Mouse (Mus musculus) heart, adult 2 months (tissue): ENCODE data around the gene Hist1h3a. TPM values are rescaled to one million over a fixed set of nuclear protein-coding genes. Genes with fewer than 3 reads are reported as not detected.

Experiments
- DNase-seq, 2 experiments: peaks; one replicate each; pipeline ENCODE4 v3.0.0; 2021
- H3K27ac ChIP-seq: fragments of 200-600 bp; 2 replicates; pipeline ENCODE4 v1.8.1; 2022
- H3K27me3 ChIP-seq: fragments of 200-500 bp; 2 replicates; pipeline ENCODE4 v1.6.1; 2012; ENCODE audit warnings: mild to moderate bottlenecking, low read length, inconsistent platforms, mixed read lengths; ENCODE audit not compliant: control insufficient read depth, insufficient read depth
- H3K36me3 ChIP-seq: fragments of 200-500 bp; 2 replicates; pipeline ENCODE4 v1.6.1; 2012; ENCODE audit warnings: low read length, inconsistent platforms; ENCODE audit not compliant: control insufficient read depth, insufficient read depth
- H3K4me1 ChIP-seq: fragments of 200-500 bp; 2 replicates; pipeline ENCODE4 v1.6.1; 2011; ENCODE audit warnings: low read length; ENCODE audit not compliant: control insufficient read depth, insufficient read depth
- H3K4me3 ChIP-seq: fragments of 200-600 bp; 2 replicates; pipeline ENCODE4 v1.8.1; 2022
- H3K79me2 ChIP-seq: fragments of 200-500 bp; replicated peaks from 2 replicates; pipeline ENCODE4 v1.6.1; 2012; ENCODE audit warnings: mild to moderate bottlenecking, inconsistent platforms, low read length, moderate library complexity, mixed read lengths; ENCODE audit not compliant: control insufficient read depth, insufficient read depth
- H3K9ac ChIP-seq: fragments of 200-500 bp; 2 replicates; pipeline ENCODE4 v1.6.1; 2012; ENCODE audit warnings: low read depth, mild to moderate bottlenecking, control low read depth, inconsistent platforms, low read length, mixed read lengths
- CTCF ChIP-seq: fragments of 200-600 bp; IDR thresholded peaks from 2 replicates; pipeline ENCODE4 v1.8.1; 2022; ENCODE audit warnings: antibody characterized with exemption, mild to moderate bottlenecking, moderate library complexity
- EP300 ChIP-seq: fragments of 200-500 bp; IDR thresholded peaks from 2 replicates; pipeline ENCODE4 v1.6.1; 2011; ENCODE audit warnings: low read depth, low read length, control low read depth; ENCODE audit not compliant: insufficient read depth
- POLR2A ChIP-seq: fragments of 200-500 bp; IDR thresholded peaks from 2 replicates; pipeline ENCODE4 v1.6.1; 2011; ENCODE audit warnings: mild to moderate bottlenecking, low read depth, low read length, control low read depth; ENCODE audit not compliant: insufficient read depth
- WGBS: fragments of 180-500 bp; shearing (Covaris S2); methylation state at CpG from one replicate; pipeline ENCODE4 v1.1.7; 2018; 5-methylcytosine and 5-hydroxymethylcytosine counted together
- intact Hi-C: fragments of 180-260 bp; cut with DNase I; formaldehyde crosslinking; loops from one replicate; pipeline ENCODE4 v1.15.1; 2025
- microRNA-seq, 2 experiments: library from miRNA; unstranded; fragments of <30 nt; microRNA quantifications; one replicate each; pipeline ENCODE4 v1.2.0; 2021
- polyA plus RNA-seq: library from polyadenylated mRNA; depleted of rRNA; stranded (reverse); fragments of >200 nt; gene quantifications from 2 replicates; pipeline ENCODE4 v1.2.3, GENCODE M21; 2012; rRNA removed
- total RNA-seq, 2 experiments: library from RNA; stranded (reverse); gene quantifications; 2 replicates each; pipeline ENCODE4 v1.2.3; 2021

Gene Hist1h3a
- total and polyA plus RNA-seq, 3 experiments: 5.1 to 8.9 TPM; not detected in 1

GRCm38 (mm10) chr13:23716261-23717042, 45.7 kb downstream of the Hist1h3a start:
- H3K27ac ChIP-seq: peak overlapping the region; percentile 34
- H3K36me3 ChIP-seq: no peaks in the 10 kb centered on the region
- H3K4me3 ChIP-seq: no peak overlapping the region
- intact Hi-C loops: no loop called here
- H3K4me1 ChIP-seq: no peaks in the 10 kb centered on the region; the same call in 1 of the 2 replicates
- DNase-seq: no peak
- H3K9ac ChIP-seq: no peak overlapping the region
- WGBS: 35% methylated on average over 5 of the region's 5 CpGs
- TF ChIP-seq POLR2A: no peak
- TF ChIP-seq EP300: no peak
- TF ChIP-seq CTCF: no peak
- no peaks in the 10 kb centered on the region for H3K27me3 ChIP-seq
- no peaks in the 10 kb centered on the region for H3K79me2 ChIP-seq

Small RNA genes lying within 50 kb of the gene (microRNA-seq; reads per million reads assigned to microRNA genes)
- gene Gm44314 (0 reads per million in 2 experiments), gene Gm44484 (0 reads per million in 2 experiments)

Other genes with a start within 250 kb of the Hist1h3a start
Only the 30 nearest of the 37 such genes appear.
- under 1 TPM; 0.86 to 0.91 TPM for gene Hist1h1d, start 209.1 kb downstream of the Hist1h3a start, total RNA-seq
- gene Hist1h1d, start 209.1 kb downstream of the Hist1h3a start, polyA plus RNA-seq: 0.04 and 0.09 TPM in 2 replicates
- gene Hist1h3e, start 200.0 kb downstream of the Hist1h3a start, total RNA-seq: 10 to 100 TPM; 14.0 to 14.6 TPM
- 1.8 and 2.0 TPM in 2 replicates for gene Hist1h3e, start 200.0 kb downstream of the Hist1h3a start, polyA plus RNA-seq
- 1 to 10 TPM; 1.8 to 2.8 TPM for gene Hist1h2ae, start 191.2 kb downstream of the Hist1h3a start, total RNA-seq
- 0.49 and 0.50 TPM in 2 replicates for gene Hist1h2ae, start 191.2 kb downstream of the Hist1h3a start, polyA plus RNA-seq
- 10 to 100 TPM; 16.4 to 19.5 TPM for gene Hist1h2bg, start 191.0 kb downstream of the Hist1h3a start, total RNA-seq
- 3.3 TPM in 2 replicates for gene Hist1h2bg, start 191.0 kb downstream of the Hist1h3a start, polyA plus RNA-seq
- gene Hist1h2bf, start 188.2 kb downstream of the Hist1h3a start, total RNA-seq: 1 to 10 TPM; 5.2 to 8.4 TPM
- gene Hist1h2bf, start 188.2 kb downstream of the Hist1h3a start, polyA plus RNA-seq: 1.00 TPM in 1 of 2 replicates, not detected in the other
- gene Hist1h2ad, start 188.0 kb downstream of the Hist1h3a start, total RNA-seq: 1 to 10 TPM; 1.4 to 2.8 TPM
- gene Hist1h2ad, start 188.0 kb downstream of the Hist1h3a start, polyA plus RNA-seq: 0.61 TPM in 1 of 2 replicates, not detected in the other
- 1 to 10 TPM; 1.5 to 2.3 TPM for gene Hist1h3d, start 186.6 kb downstream of the Hist1h3a start, total RNA-seq
- gene Hist1h3d, start 186.6 kb downstream of the Hist1h3a start, polyA plus RNA-seq: 1.1 and 1.6 TPM in 2 replicates
- gene Hist1h4d, start 180.8 kb downstream of the Hist1h3a start, total RNA-seq: 10 to 100 TPM; 47.3 to 51.7 TPM
- 1.7 and 2.5 TPM in 2 replicates for gene Hist1h4d, start 180.8 kb downstream of the Hist1h3a start, polyA plus RNA-seq
- gene Hist1h2be, start 141.3 kb downstream of the Hist1h3a start, total RNA-seq: 1 to 10 TPM; 8.8 to 9.8 TPM
- 2.4 and 4.9 TPM in 2 replicates for gene Hist1h2be, start 141.3 kb downstream of the Hist1h3a start, polyA plus RNA-seq
- gene Hist1h1e, start 139.8 kb downstream of the Hist1h3a start, total RNA-seq: 10 to 100 TPM; 20.4 to 28.8 TPM
- 1.3 and 3.2 TPM in 2 replicates for gene Hist1h1e, start 139.8 kb downstream of the Hist1h3a start, polyA plus RNA-seq
- gene Hist1h2ac, start 78.4 kb downstream of the Hist1h3a start, total RNA-seq: 1 to 10 TPM; 1.3 to 1.6 TPM
- gene Hist1h2ac, start 78.4 kb downstream of the Hist1h3a start, polyA plus RNA-seq: 0.57 and 0.76 TPM in 2 replicates
- gene Hist1h2bc, start 78.2 kb downstream of the Hist1h3a start, total RNA-seq: 10 to 100 TPM; 73.4 to 78.7 TPM
- 119 and 135 TPM in 2 replicates for gene Hist1h2bc, start 78.2 kb downstream of the Hist1h3a start, polyA plus RNA-seq
- gene Hist1h1t, start 66.6 kb downstream of the Hist1h3a start, total RNA-seq: not detected
- gene Hist1h1t, start 66.6 kb downstream of the Hist1h3a start, polyA plus RNA-seq: not detected in 2 replicates
- 10 to 100 TPM; 42.3 to 45.8 TPM for gene Hist1h4c, start 63.9 kb downstream of the Hist1h3a start, total RNA-seq
- 1.5 and 3.2 TPM in 2 replicates for gene Hist1h4c, start 63.9 kb downstream of the Hist1h3a start, polyA plus RNA-seq
- 10 to 100 TPM; 58.9 to 62.8 TPM for gene Hfe, start 51.5 kb downstream of the Hist1h3a start, total RNA-seq
- gene Hfe, start 51.5 kb downstream of the Hist1h3a start, polyA plus RNA-seq: 16.8 and 21.1 TPM in 2 replicates
- 100 to 1,000 TPM; 147 to 185 TPM for gene Hist1h1c, start 23.6 kb downstream of the Hist1h3a start, total RNA-seq
- 55.5 and 80.0 TPM in 2 replicates for gene Hist1h1c, start 23.6 kb downstream of the Hist1h3a start, polyA plus RNA-seq
- gene Hist1h3c, start 16.8 kb downstream of the Hist1h3a start, total RNA-seq: 1 to 10 TPM in 1 of 2 experiments, not detected in 1; 2.5 TPM
- gene Hist1h3c, start 16.8 kb downstream of the Hist1h3a start, polyA plus RNA-seq: 0.64 TPM in 1 of 2 replicates, not detected in the other
- 1 to 10 TPM; 3.2 to 4.9 TPM for gene Hist1h2bb, start 15.7 kb downstream of the Hist1h3a start, total RNA-seq
- 0.47 and 0.76 TPM in 2 replicates for gene Hist1h2bb, start 15.7 kb downstream of the Hist1h3a start, polyA plus RNA-seq
- gene Hist1h2ab, start 11.3 kb downstream of the Hist1h3a start, total RNA-seq: 1 to 10 TPM; 4.4 to 6.7 TPM
- gene Hist1h2ab, start 11.3 kb downstream of the Hist1h3a start, polyA plus RNA-seq: 0.51 TPM in 1 of 2 replicates, not detected in the other
- 1 to 10 TPM; 6.4 to 8.0 TPM for gene Hist1h3b, start 10.1 kb downstream of the Hist1h3a start, total RNA-seq
- 1.7 TPM in 1 of 2 replicates, not detected in the other for gene Hist1h3b, start 10.1 kb downstream of the Hist1h3a start, polyA plus RNA-seq
- gene Hist1h4b, start 5.4 kb downstream of the Hist1h3a start, total RNA-seq: 10 to 100 TPM in 1 of 2 experiments, 1 to 10 TPM in 1; 4.9 to 11.3 TPM
- gene Hist1h4b, start 5.4 kb downstream of the Hist1h3a start, polyA plus RNA-seq: 1.1 TPM in 1 of 2 replicates, not detected in the other
- 1 to 10 TPM; 6.2 to 7.2 TPM for gene Hist1h4a, start 1.2 kb downstream of the Hist1h3a start, total RNA-seq
- 0.47 TPM in 1 of 2 replicates, not detected in the other for gene Hist1h4a, start 1.2 kb downstream of the Hist1h3a start, polyA plus RNA-seq
- gene Hist1h1a, start 1.3 kb upstream of the Hist1h3a start, total RNA-seq: 1 to 10 TPM; 2.0 to 3.4 TPM
- 0.21 and 0.26 TPM in 2 replicates for gene Hist1h1a, start 1.3 kb upstream of the Hist1h3a start, polyA plus RNA-seq
- under 1 TPM in 1 of 2 experiments, not detected in 1; 0.11 TPM for gene Trim38, start 7.5 kb upstream of the Hist1h3a start, total RNA-seq
- gene Trim38, start 7.5 kb upstream of the Hist1h3a start, polyA plus RNA-seq: 0.08 and 0.12 TPM in 2 replicates
- not detected for gene Slc17a2, start 44.6 kb upstream of the Hist1h3a start, total RNA-seq
- 0.06 and 0.09 TPM in 2 replicates for gene Slc17a2, start 44.6 kb upstream of the Hist1h3a start, polyA plus RNA-seq
- not detected for gene Slc17a3, start 77.0 kb upstream of the Hist1h3a start, total RNA-seq
- not detected in 2 replicates for gene Slc17a3, start 77.0 kb upstream of the Hist1h3a start, polyA plus RNA-seq
- gene Slc17a1, start 105.4 kb upstream of the Hist1h3a start, total RNA-seq: not detected
- not detected in 2 replicates for gene Slc17a1, start 105.4 kb upstream of the Hist1h3a start, polyA plus RNA-seq
- not detected for gene Slc17a4, start 152.6 kb upstream of the Hist1h3a start, total RNA-seq
- gene Slc17a4, start 152.6 kb upstream of the Hist1h3a start, polyA plus RNA-seq: not detected in 2 replicates
- gene Hist1h2ba, start 171.8 kb upstream of the Hist1h3a start, total RNA-seq: not detected
- gene Hist1h2ba, start 171.8 kb upstream of the Hist1h3a start, polyA plus RNA-seq: not detected in 2 replicates
- not detected for gene Hist1h2aa, start 172.1 kb upstream of the Hist1h3a start, total RNA-seq
- not detected in 2 replicates for gene Hist1h2aa, start 172.1 kb upstream of the Hist1h3a start, polyA plus RNA-seq